Mouse (Mus musculus) left cerebral cortex, postnatal 14 days (tissue): ENCODE results near the gene Fam114a1. TPM values are rescaled to one million over a fixed set of nuclear protein-coding genes. Genes with fewer than 3 reads are reported as not detected.

ENCODE experiments used
- DNase-seq, 2 experiments: peaks; one replicate each; pipeline ENCODE4 v3.0.0; 2021 to 2022; ENCODE audit warnings: low spot score in 2 of 2, mixed read lengths in 1 of 2
- intact Hi-C: fragments of 180-260 bp; cut with DNase I; formaldehyde crosslinking; loops from one replicate; pipeline ENCODE4 v1.15.1; 2025
- microRNA-seq, 2 experiments: library from miRNA; unstranded; fragments of <30 nt; microRNA quantifications; one replicate each; pipeline ENCODE4 v1.2.0; 2022
- total RNA-seq, 2 experiments: library from RNA; stranded (reverse); gene quantifications; 2 replicates each; pipeline ENCODE4 v1.2.3; 2021

Gene Fam114a1
- total RNA-seq, 2 experiments from 2014 or later = 4.8 to 5.9 TPM

DNA sequence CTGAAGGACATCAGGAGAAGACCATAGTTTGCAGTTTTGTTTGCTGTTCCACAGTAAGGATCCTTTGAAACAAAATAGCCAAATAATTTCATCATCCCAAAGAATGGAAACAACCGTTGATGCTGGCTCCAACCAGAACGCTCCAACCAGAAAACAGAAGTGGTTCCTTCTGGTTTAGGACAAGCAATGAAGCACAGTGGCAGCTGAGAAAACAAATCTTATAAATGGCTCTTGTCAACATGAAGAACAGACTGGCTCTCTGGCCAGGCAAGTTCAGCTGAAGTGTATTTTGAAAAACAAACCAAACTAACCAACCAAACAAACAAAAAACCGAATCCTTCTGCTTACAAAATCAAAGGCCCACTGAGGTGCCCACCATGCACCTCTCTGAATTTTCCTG lies 119.8 kb downstream of the Fam114a1 start:
- intact Hi-C loops = no loop called here
- no peak for DNase-seq

GRCm38 (mm10) chr5:65091184-65091858 lies 121.5 kb downstream of the Fam114a1 start:
- no peak for DNase-seq
- intact Hi-C loops = no loop called here

Small RNA genes lying within 50 kb of the gene (microRNA-seq; reads per million reads assigned to microRNA genes)
- 74.1 to 74.7 reads per million in 2 experiments for gene Mir574

Other genes with a start within 250 kb of the Fam114a1 start
- gene Klf3, start 166.7 kb upstream of the Fam114a1 start, total RNA-seq = 10 to 100 TPM; 24.2 to 31.2 TPM
- under 1 TPM in 1 of 2 experiments, not detected in 1; 0.15 TPM for gene Tlr1, start 36.5 kb upstream of the Fam114a1 start, total RNA-seq
- 1 to 10 TPM in 1 of 2 experiments, under 1 TPM in 1; 0.70 to 1.8 TPM for gene Tlr6, start 10.0 kb upstream of the Fam114a1 start, total RNA-seq
- gene Tmem156, start 122.1 kb downstream of the Fam114a1 start, total RNA-seq = under 1 TPM; 0.61 to 0.62 TPM
- 10 to 100 TPM; 51.1 to 60.2 TPM for gene Klhl5, start 137.5 kb downstream of the Fam114a1 start, total RNA-seq
- 10 to 100 TPM; 19.7 to 20.1 TPM for gene Wdr19, start 229.6 kb downstream of the Fam114a1 start, total RNA-seq